Mouse (Mus musculus) heart, embryonic 15.5 days (tissue): ENCODE measurements around the gene Gm10073. TPM values are rescaled to one million over a fixed set of nuclear protein-coding genes. Genes with fewer than 3 reads are reported as not detected.

Experiments used
- ATAC-seq: fragments of 200-750 bp; cut with Nextera tagmentation; replicated peaks from 2 replicates; pipeline ENCODE4 v1.8.0; 2017; ENCODE audit warnings: low read depth, moderate TSS enrichment; ENCODE audit not compliant: insufficient number of reproducible peaks, insufficient read depth, low FRiP score
- H3K27ac ChIP-seq: fragments of 300-500 bp; sonication (generic); 2 replicates; pipeline ENCODE4 v1.5.1; 2015; ENCODE audit warnings: mild to moderate bottlenecking, inconsistent platforms
- H3K27me3 ChIP-seq: fragments of 300-500 bp; sonication (generic); 2 replicates; pipeline ENCODE4 v1.6.1; 2015; ENCODE audit warnings: inconsistent platforms
- H3K36me3 ChIP-seq: fragments of 300-500 bp; sonication (generic); 2 replicates; pipeline ENCODE4 v1.6.1; 2015; ENCODE audit warnings: mild to moderate bottlenecking, inconsistent platforms
- H3K4me1 ChIP-seq: fragments of 300-500 bp; sonication (generic); replicated peaks from 2 replicates; pipeline ENCODE4 v1.6.1; 2015; ENCODE audit warnings: inconsistent platforms
- H3K4me2 ChIP-seq: fragments of 300-500 bp; sonication (generic); 2 replicates; pipeline ENCODE4 v1.6.1; 2015; ENCODE audit warnings: inconsistent platforms, mild to moderate bottlenecking, moderate library complexity
- H3K4me3 ChIP-seq: fragments of 300-500 bp; sonication (generic); 2 replicates; pipeline ENCODE4 v1.5.1; 2015; ENCODE audit warnings: mild to moderate bottlenecking, inconsistent platforms
- H3K9ac ChIP-seq: fragments of 300-500 bp; sonication (generic); 2 replicates; pipeline ENCODE4 v1.6.1; 2015; ENCODE audit warnings: mild to moderate bottlenecking, inconsistent platforms
- H3K9me3 ChIP-seq: fragments of 300-500 bp; sonication (generic); replicated peaks from 2 replicates; pipeline ENCODE4 v1.6.1; 2016; ENCODE audit warnings: inconsistent platforms
- WGBS: fragments of 180-500 bp; shearing (Covaris S2); methylation state at CpG from one replicate; pipeline ENCODE4 v1.1.7; 2015; ENCODE audit warnings: mixed read lengths; 5-methylcytosine and 5-hydroxymethylcytosine counted together
- polyA plus RNA-seq: library from polyadenylated mRNA; unstranded; fragments of >200 nt; fragmentation: Nextera tagmentation; extraction: Ambion mirVana; gene quantifications from 2 replicates; pipeline ENCODE4 v1.2.1, GENCODE M21; 2015

The Gm10073 gene
- polyA plus RNA-seq, 1 experiment from 2014 or later = 6.5 TPM

- no peak overlapping the region for H3K4me3 ChIP-seq
- WGBS = 68% methylated on average over 9 of the region's 9 CpGs
- no peaks in the 10 kb centered on the region for H3K9me3 ChIP-seq
- no peak overlapping the region for H3K4me2 ChIP-seq
- ATAC-seq = no peak
- no peak overlapping the region; the same call in 1 of the 2 replicates for H3K27ac ChIP-seq
- H3K4me1 ChIP-seq = peaks cover 42% of the 10 kb centered on the region
- no peaks in the 10 kb centered on the region for H3K36me3 ChIP-seq
- no peaks in the 10 kb centered on the region for H3K27me3 ChIP-seq
- no peak overlapping the region for H3K9ac ChIP-seq
Measured at GRCm38 (mm10) chr8:106528596-106529249, 44.5 kb downstream of the Gm10073 start.

- Histone ChIP-seq H3K27ac (peak overlapping the region; percentile 73), H3K4me3 (no peak overlapping the region), H3K27me3 (no peaks in the 10 kb centered on the region), H3K36me3 (no peaks in the 10 kb centered on the region), H3K9me3 (no peaks in the 10 kb centered on the region), H3K9ac (no peak overlapping the region), H3K4me1 (peaks cover 32% of the 10 kb centered on the region), H3K4me2 (no peak overlapping the region)
- WGBS = 70% methylated on average over 9 of the region's 9 CpGs
- ATAC-seq = no peak
Measured at GRCm38 (mm10) chr8:106527241-106528036, 45.8 kb downstream of the Gm10073 start.

- H3K9me3 ChIP-seq = no peaks in the 10 kb centered on the region
- H3K27me3 ChIP-seq = no peaks in the 10 kb centered on the region
- no peak overlapping the region for H3K9ac ChIP-seq
- no peak for ATAC-seq
- H3K4me2 ChIP-seq = no peak overlapping the region
- H3K4me1 ChIP-seq = peaks cover 39% of the 10 kb centered on the region
- H3K27ac ChIP-seq = peak overlapping the region; percentile 73
- no peak overlapping the region for H3K4me3 ChIP-seq
- H3K36me3 ChIP-seq = no peaks in the 10 kb centered on the region
- 51% methylated on average over 6 of the region's 6 CpGs for WGBS
Measured at GRCm38 (mm10) chr8:106526725-106527124, 46.5 kb downstream of the Gm10073 start.

Other genes starting within 250 kb of the Gm10073 start
- gene Smpd3, start 235.5 kb downstream of the Gm10073 start, polyA plus RNA-seq = 2.5 and 3.6 TPM in 2 replicates
- 12.7 and 15.5 TPM in 2 replicates for gene Zfp90, start 158.1 kb downstream of the Gm10073 start, polyA plus RNA-seq
- not detected in 2 replicates for gene 6030452D12Rik, start 72.9 kb downstream of the Gm10073 start, polyA plus RNA-seq
- gene Cdh3, start 62.6 kb downstream of the Gm10073 start, polyA plus RNA-seq = 17.1 and 21.9 TPM in 2 replicates
- gene Cdh1, start 29.9 kb upstream of the Gm10073 start, polyA plus RNA-seq = 3.6 and 17.4 TPM in 2 replicates
- 6.7 and 8.6 TPM in 2 replicates for gene Tango6, start 109.6 kb upstream of the Gm10073 start, polyA plus RNA-seq